Mouse (Mus musculus) neural tube, embryonic 13.5 days (tissue): ENCODE measurements around the gene Clip2. TPM values are rescaled to one million over a fixed set of nuclear protein-coding genes. Genes with fewer than 3 reads are reported as not detected.
A peak's percentile ranks its signal among the peaks of the same experiment; 100 is the strongest.

Experiments used
- ATAC-seq: fragments of 200-750 bp; cut with Nextera tagmentation; 2 replicates; pipeline ENCODE4 v1.8.0; 2017; ENCODE audit warnings: low read depth, mild to moderate bottlenecking, moderate TSS enrichment, moderate library complexity
- H3K27ac ChIP-seq: fragments of 300-500 bp; sonication (generic); replicated peaks from 2 replicates; pipeline ENCODE4 v1.5.1; 2015; ENCODE audit warnings: moderate library complexity, mild to moderate bottlenecking, inconsistent platforms
- H3K27me3 ChIP-seq: fragments of 300-500 bp; sonication (generic); 2 replicates; pipeline ENCODE4 v1.6.1; 2015; ENCODE audit warnings: mild to moderate bottlenecking, inconsistent platforms
- H3K36me3 ChIP-seq: fragments of 300-500 bp; sonication (generic); 2 replicates; pipeline ENCODE4 v1.6.1; 2015; ENCODE audit warnings: mild to moderate bottlenecking, inconsistent platforms
- H3K4me1 ChIP-seq: fragments of 300-500 bp; sonication (generic); replicated peaks from 2 replicates; pipeline ENCODE4 v1.6.1; 2015; ENCODE audit warnings: inconsistent platforms
- H3K4me2 ChIP-seq: fragments of 300-500 bp; sonication (generic); 2 replicates; pipeline ENCODE4 v1.6.1; 2015; ENCODE audit warnings: inconsistent platforms, mild to moderate bottlenecking, moderate library complexity
- H3K4me3 ChIP-seq: fragments of 300-500 bp; sonication (generic); 2 replicates; pipeline ENCODE4 v1.5.1; 2015; ENCODE audit warnings: mild to moderate bottlenecking, inconsistent platforms
- H3K9ac ChIP-seq: fragments of 300-500 bp; sonication (generic); 2 replicates; pipeline ENCODE4 v1.6.1; 2015; ENCODE audit warnings: moderate library complexity, mild to moderate bottlenecking, inconsistent platforms
- H3K9me3 ChIP-seq: fragments of 300-500 bp; sonication (generic); 2 replicates; pipeline ENCODE4 v1.6.1; 2016; ENCODE audit warnings: inconsistent platforms
- WGBS: fragments of 180-500 bp; shearing (Covaris S2); methylation state at CpG from one replicate; pipeline ENCODE4 v1.1.7; 2015; 5-methylcytosine and 5-hydroxymethylcytosine counted together
- microRNA-seq: library from miRNA; unstranded; fragments of <30 nt; microRNA quantifications from one replicate; pipeline ENCODE4, GENCODE M21; 2016
- polyA plus RNA-seq: library from polyadenylated mRNA; unstranded; fragments of >200 nt; fragmentation: Nextera tagmentation; extraction: Ambion mirVana; gene quantifications from 2 replicates; pipeline ENCODE4 v1.2.1, GENCODE M21; 2015

Clip2 gene
- polyA plus RNA-seq, 1 experiment from 2014 or later, result 11.9 TPM

GRCm38 (mm10) chr5:134445208-134445831 lies 106.9 kb downstream of the Clip2 start:
- Histone ChIP-seq H3K36me3 (peaks cover 23% of the 10 kb centered on the region), H3K4me2 (no peak overlapping the region), H3K9me3 (0 out of 2 replicates have a peak, but pooled peaks cover 3% of the 10 kb centered on the region), H3K27me3 (no peaks in the 10 kb centered on the region), H3K4me1 (peaks cover 27% of the 10 kb centered on the region), H3K27ac (no peak overlapping the region), H3K4me3 (no peak overlapping the region), H3K9ac (no peak overlapping the region)
- no peak for ATAC-seq
- 58% methylated on average over 10 of the region's 10 CpGs for WGBS

DNA sequence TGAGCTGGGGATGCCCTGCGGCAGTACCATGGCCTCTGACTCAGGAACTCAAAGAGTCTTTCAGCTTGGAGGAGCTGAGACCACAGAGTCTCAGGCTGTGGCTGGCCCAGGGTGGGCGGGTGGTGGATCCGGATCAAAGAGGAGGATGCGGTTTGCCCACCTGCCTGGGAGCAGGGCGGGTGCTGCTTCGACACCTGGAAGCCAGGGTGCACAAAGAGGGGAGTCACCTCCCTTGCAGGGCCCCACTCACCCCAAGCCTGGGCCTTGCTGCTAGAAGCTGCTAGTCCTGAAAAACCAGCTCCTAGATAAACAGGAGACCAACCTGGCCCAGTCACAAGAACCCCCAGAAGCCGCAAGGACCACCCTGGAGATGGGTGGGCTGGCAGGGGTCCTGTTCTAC lies 107.8 kb downstream of the Clip2 start:
- H3K9me3 ChIP-seq, result 0 out of 2 replicates have a peak, but pooled peaks cover 3% of the 10 kb centered on the region
- H3K27ac ChIP-seq, result no peak overlapping the region
- peaks cover 36% of the 10 kb centered on the region for H3K4me1 ChIP-seq
- H3K4me3 ChIP-seq, result no peak overlapping the region
- ATAC-seq, result no peak
- no peaks in the 10 kb centered on the region for H3K27me3 ChIP-seq
- WGBS, result 97% methylated on average over 7 of the region's 7 CpGs
- H3K4me2 ChIP-seq, result no peak overlapping the region
- H3K9ac ChIP-seq, result no peak overlapping the region
- H3K36me3 ChIP-seq, result peaks cover 29% of the 10 kb centered on the region

DNA sequence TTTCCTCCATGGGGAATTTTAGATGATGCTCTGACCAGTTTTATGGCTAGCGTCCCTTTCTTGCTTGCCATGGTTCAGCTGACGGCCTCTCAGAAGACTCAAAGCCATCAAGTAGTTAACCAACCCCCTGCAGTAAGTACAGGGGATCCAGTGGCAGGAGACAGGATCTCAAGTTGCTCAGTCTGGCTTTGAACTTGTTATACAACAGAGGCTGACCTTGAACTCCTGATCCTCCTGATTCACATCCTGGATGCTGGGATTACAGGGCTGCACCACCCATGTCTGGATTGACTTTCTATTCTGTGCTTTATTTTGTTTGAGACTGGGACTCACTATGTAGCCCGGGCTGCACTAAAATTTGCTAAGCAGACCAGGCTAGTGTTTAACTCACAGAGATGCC lies 110.2 kb downstream of the Clip2 start:
- H3K4me1 ChIP-seq, result peaks cover 50% of the 10 kb centered on the region
- H3K4me3 ChIP-seq, result no peak overlapping the region
- no peak for ATAC-seq
- WGBS, result 83% methylated on average over 3 of the region's 3 CpGs
- 0 out of 2 replicates have a peak, but pooled peaks cover 3% of the 10 kb centered on the region for H3K9me3 ChIP-seq
- no peaks in the 10 kb centered on the region for H3K27me3 ChIP-seq
- no peak overlapping the region for H3K27ac ChIP-seq
- peaks cover 30% of the 10 kb centered on the region for H3K36me3 ChIP-seq
- H3K9ac ChIP-seq, result no peak overlapping the region
- no peak overlapping the region for H3K4me2 ChIP-seq

DNA sequence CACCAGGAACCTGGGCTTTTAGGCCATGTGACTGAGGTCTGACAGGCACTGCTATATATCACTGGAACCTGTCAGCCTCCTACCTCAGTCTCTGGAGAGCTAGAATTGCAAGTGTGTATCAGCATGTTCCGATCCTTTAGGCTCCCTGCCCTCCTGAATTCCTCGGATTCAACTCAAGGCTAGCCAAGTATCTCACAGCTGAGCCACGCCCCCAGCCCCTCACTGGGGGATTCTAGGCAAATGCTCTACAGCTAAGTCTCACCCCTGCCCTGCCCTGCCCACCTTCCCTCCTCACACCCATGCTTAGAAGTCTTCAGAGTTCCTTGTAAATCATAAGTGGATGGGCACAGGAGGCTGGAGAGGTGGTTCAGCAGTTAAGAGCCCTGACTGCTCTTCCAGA lies 111.1 kb downstream of the Clip2 start:
- Histone ChIP-seq H3K4me3 (no peak overlapping the region), H3K9ac (no peak overlapping the region), H3K27ac (no peak overlapping the region), H3K36me3 (peaks cover 28% of the 10 kb centered on the region), H3K9me3 (0 out of 2 replicates have a peak, but pooled peaks cover 3% of the 10 kb centered on the region), H3K4me2 (no peak overlapping the region), H3K4me1 (peaks cover 55% of the 10 kb centered on the region), H3K27me3 (no peaks in the 10 kb centered on the region)
- ATAC-seq, result no peak
- WGBS, result 73% methylated on average over 3 of the region's 3 CpGs

GRCm38 (mm10) chr5:134440098-134440497 lies 112.1 kb downstream of the Clip2 start:
- 0 out of 2 replicates have a peak, but pooled peaks cover 3% of the 10 kb centered on the region for H3K9me3 ChIP-seq
- no peak overlapping the region for H3K4me3 ChIP-seq
- H3K9ac ChIP-seq, result no peak overlapping the region
- no peaks in the 10 kb centered on the region for H3K27me3 ChIP-seq
- no peak overlapping the region for H3K4me2 ChIP-seq
- ATAC-seq, result no peak
- H3K4me1 ChIP-seq, result peaks cover 51% of the 10 kb centered on the region
- H3K27ac ChIP-seq, result peak overlapping the region; percentile 14; the same call in 1 of the 2 replicates
- 76% methylated on average over 12 of the region's 12 CpGs for WGBS
- H3K36me3 ChIP-seq, result peaks cover 28% of the 10 kb centered on the region

DNA sequence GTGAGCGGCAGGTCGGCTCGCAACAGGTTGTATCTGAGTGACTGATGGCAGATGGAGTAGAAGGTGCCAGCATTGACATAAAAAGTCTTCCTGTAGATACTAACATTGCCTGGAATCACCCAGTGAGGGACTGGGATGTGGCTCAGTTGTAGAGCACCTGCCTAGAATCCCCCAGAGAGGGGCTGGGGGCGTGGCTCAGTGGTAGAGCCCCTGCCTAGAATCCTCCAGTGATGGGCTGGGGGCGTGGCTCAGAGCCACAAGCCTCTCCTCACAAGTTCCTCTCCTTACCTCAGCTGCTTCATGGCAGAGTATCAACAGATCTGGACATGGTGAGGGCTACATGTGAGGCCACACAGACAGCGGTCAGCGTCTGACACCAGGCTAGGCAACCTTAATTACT lies 112.8 kb downstream of the Clip2 start:
- Histone ChIP-seq H3K27ac (peak overlapping the region; percentile 14; the same call in 1 of the 2 replicates), H3K4me1 (peaks cover 54% of the 10 kb centered on the region), H3K9ac (no peak overlapping the region), H3K4me2 (no peak overlapping the region), H3K36me3 (peaks cover 24% of the 10 kb centered on the region), H3K4me3 (no peak overlapping the region), H3K9me3 (0 out of 2 replicates have a peak, but pooled peaks cover 3% of the 10 kb centered on the region), H3K27me3 (no peaks in the 10 kb centered on the region)
- ATAC-seq, result no peak
- WGBS, result 94% methylated on average over 7 of the region's 7 CpGs

Small RNA genes lying within 50 kb of the gene (microRNA-seq; reads per million reads assigned to microRNA genes)
- gene Gm26340 (not detected), gene Mir7228 (not detected)

Other genes with a start within 250 kb of the Clip2 start
- 188 and 247 TPM in 2 replicates for gene Gtf2i, start 237.7 kb downstream of the Clip2 start, polyA plus RNA-seq
- gene Gtf2ird1, start 95.7 kb downstream of the Clip2 start, polyA plus RNA-seq, result 63.1 and 85.8 TPM in 2 replicates
- 0.31 and 0.85 TPM in 2 replicates for gene Syna, start 7.7 kb upstream of the Clip2 start, polyA plus RNA-seq
- 184 and 214 TPM in 2 replicates for gene Rfc2, start 28.9 kb upstream of the Clip2 start, polyA plus RNA-seq
- gene Lat2, start 62.6 kb upstream of the Clip2 start, polyA plus RNA-seq, result 4.9 and 6.2 TPM in 2 replicates
- 338 and 355 TPM in 2 replicates for gene Eif4h, start 87.1 kb upstream of the Clip2 start, polyA plus RNA-seq
- 20.3 and 21.3 TPM in 2 replicates for gene Limk1, start 136.2 kb upstream of the Clip2 start, polyA plus RNA-seq
- 6.4 and 10.8 TPM in 2 replicates for gene Eln, start 194.9 kb upstream of the Clip2 start, polyA plus RNA-seq